Mouse (Mus musculus) midbrain, embryonic 13.5 days (tissue): Measurements from ENCODE around the gene Pik3cg. TPM values are rescaled to one million over a fixed set of nuclear protein-coding genes. Genes with fewer than 3 reads are reported as not detected.

Experiments used
- ATAC-seq: fragments of 200-750 bp; cut with Nextera tagmentation; 2 replicates; pipeline ENCODE4 v1.8.0; 2017; ENCODE audit warnings: mild to moderate bottlenecking, moderate TSS enrichment, moderate library complexity
- H3K27ac ChIP-seq: fragments of 300-500 bp; sonication (generic); 2 replicates; pipeline ENCODE4 v1.5.1; 2015; ENCODE audit warnings: inconsistent platforms, mild to moderate bottlenecking, moderate library complexity
- H3K27me3 ChIP-seq: fragments of 300-500 bp; sonication (generic); 2 replicates; pipeline ENCODE4 v1.6.1; 2015; ENCODE audit warnings: mild to moderate bottlenecking, inconsistent platforms
- H3K36me3 ChIP-seq: fragments of 300-500 bp; sonication (generic); 2 replicates; pipeline ENCODE4 v1.6.1; 2015; ENCODE audit warnings: mild to moderate bottlenecking, inconsistent platforms
- H3K4me1 ChIP-seq: fragments of 300-500 bp; sonication (generic); replicated peaks from 2 replicates; pipeline ENCODE4 v1.6.1; 2015; ENCODE audit warnings: inconsistent platforms
- H3K4me2 ChIP-seq: fragments of 300-500 bp; sonication (generic); replicated peaks from 2 replicates; pipeline ENCODE4 v1.6.1; 2015; ENCODE audit warnings: moderate library complexity, mild to moderate bottlenecking, inconsistent platforms
- H3K4me3 ChIP-seq: fragments of 300-500 bp; sonication (generic); replicated peaks from 2 replicates; pipeline ENCODE4 v1.5.1; 2015; ENCODE audit warnings: mild to moderate bottlenecking, inconsistent platforms
- H3K9ac ChIP-seq: fragments of 300-500 bp; sonication (generic); replicated peaks from 2 replicates; pipeline ENCODE4 v1.6.1; 2015; ENCODE audit warnings: mild to moderate bottlenecking, inconsistent platforms
- H3K9me3 ChIP-seq: fragments of 300-500 bp; sonication (generic); 2 replicates; pipeline ENCODE4 v1.6.1; 2016; ENCODE audit warnings: mild to moderate bottlenecking, inconsistent platforms
- WGBS: fragments of 180-500 bp; shearing (Covaris S2); methylation state at CpG from one replicate; pipeline ENCODE4 v1.1.7; 2015; 5-methylcytosine and 5-hydroxymethylcytosine counted together
- polyA plus RNA-seq: library from polyadenylated mRNA; unstranded; fragments of >200 nt; fragmentation: Nextera tagmentation; extraction: Ambion mirVana; gene quantifications from 2 replicates; pipeline ENCODE4 v1.2.1, GENCODE M21; 2015

Gene Pik3cg
- polyA plus RNA-seq, 1 experiment from 2014 or later: 1.3 TPM

DNA sequence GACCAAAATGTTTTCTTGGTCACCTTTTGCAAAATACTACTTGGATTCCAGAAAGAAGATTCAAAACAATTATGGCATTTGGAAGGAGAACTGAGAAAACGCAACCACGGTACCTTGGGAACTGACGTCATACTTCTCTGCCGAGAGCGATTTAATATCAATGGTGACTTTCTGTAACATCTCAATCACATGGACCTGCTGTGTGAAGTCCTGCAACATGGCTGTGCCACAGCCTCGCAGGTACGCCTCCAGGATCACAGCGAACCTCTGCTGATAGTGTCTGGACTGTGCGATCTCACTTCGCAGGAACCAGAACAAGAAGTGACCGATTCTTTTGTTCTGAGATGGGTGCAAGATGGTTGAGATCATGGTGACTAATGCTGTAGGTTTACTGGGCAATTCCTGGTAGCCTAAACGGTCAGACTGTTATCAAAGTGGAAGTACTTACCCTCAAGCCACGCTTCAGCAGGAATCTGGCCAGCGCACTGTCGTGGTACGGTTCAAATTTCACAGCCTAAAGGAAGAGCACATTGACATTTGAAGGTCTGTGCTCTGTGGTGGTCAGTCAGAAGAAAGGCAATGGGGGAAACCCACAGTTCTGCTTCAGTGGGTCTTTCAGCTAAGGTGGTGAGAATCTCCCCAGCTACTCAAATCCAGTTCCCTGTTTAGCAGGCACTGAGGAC, 7.9 kb downstream of the Pik3cg start:
- ATAC-seq: no peak
- no peak overlapping the region for H3K4me2 ChIP-seq
- no peaks in the 10 kb centered on the region for H3K9me3 ChIP-seq
- H3K27ac ChIP-seq: no peak overlapping the region
- no peaks in the 10 kb centered on the region for H3K36me3 ChIP-seq
- 91% methylated on average over 16 of the region's 16 CpGs for WGBS
- H3K9ac ChIP-seq: no peak overlapping the region
- no peaks in the 10 kb centered on the region for H3K27me3 ChIP-seq
- H3K4me1 ChIP-seq: peaks cover 7% of the 10 kb centered on the region; the same call in 1 of the 2 replicates
- no peak overlapping the region for H3K4me3 ChIP-seq

DNA sequence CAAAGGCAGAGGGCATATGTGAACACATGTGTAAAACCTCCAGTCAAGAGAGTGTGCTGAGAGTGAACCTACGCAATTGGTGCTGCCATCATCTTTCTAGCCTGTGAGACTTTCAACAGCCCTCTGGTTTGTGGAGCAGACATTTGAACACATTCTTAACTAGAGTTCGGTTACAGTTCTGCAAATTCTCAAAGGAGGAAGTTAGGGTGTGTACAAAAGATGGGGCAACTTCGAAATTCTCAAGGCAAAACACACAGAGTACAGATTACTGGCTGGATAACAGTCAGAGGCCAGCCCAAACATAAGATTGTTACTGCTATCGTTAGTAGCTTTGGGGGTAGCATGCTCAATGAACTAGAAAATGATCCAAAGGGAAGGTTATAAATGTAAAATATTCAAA, 9.0 kb downstream of the Pik3cg start:
- no peak for ATAC-seq
- Histone ChIP-seq H3K9me3 (no peaks in the 10 kb centered on the region), H3K27ac (no peak overlapping the region), H3K4me3 (no peak overlapping the region), H3K9ac (no peak overlapping the region), H3K4me1 (peaks cover 7% of the 10 kb centered on the region; the same call in 1 of the 2 replicates), H3K27me3 (no peaks in the 10 kb centered on the region), H3K36me3 (no peaks in the 10 kb centered on the region), H3K4me2 (no peak overlapping the region)
- WGBS: 94% methylated on average over 4 of the region's 4 CpGs

DNA sequence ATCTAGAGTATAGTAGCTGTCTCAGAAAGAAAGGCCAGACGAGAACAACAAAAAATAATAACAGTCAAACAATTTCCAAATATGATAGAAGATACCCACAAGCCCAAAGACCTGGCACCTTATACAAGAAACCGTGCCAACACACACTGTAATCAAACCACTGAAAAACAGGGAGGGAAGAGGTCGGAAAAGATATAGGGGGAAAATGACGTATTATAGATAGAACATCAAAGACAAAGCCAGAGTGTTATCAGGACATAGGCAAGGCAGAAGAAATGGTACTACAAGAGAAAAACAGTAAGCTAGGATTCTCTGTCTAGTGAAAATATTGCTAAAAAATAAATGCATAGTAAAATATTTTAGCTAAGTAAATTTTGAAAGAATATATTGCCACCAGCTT, 10.4 kb downstream of the Pik3cg start:
- H3K27ac ChIP-seq: no peak overlapping the region
- H3K9me3 ChIP-seq: no peaks in the 10 kb centered on the region
- no peak overlapping the region for H3K4me2 ChIP-seq
- H3K4me3 ChIP-seq: no peak overlapping the region
- H3K4me1 ChIP-seq: no peaks in the 10 kb centered on the region
- no peak for ATAC-seq
- no peak overlapping the region for H3K9ac ChIP-seq
- 96% methylated on average over 4 of the region's 4 CpGs for WGBS
- H3K36me3 ChIP-seq: no peaks in the 10 kb centered on the region
- H3K27me3 ChIP-seq: no peaks in the 10 kb centered on the region

DNA sequence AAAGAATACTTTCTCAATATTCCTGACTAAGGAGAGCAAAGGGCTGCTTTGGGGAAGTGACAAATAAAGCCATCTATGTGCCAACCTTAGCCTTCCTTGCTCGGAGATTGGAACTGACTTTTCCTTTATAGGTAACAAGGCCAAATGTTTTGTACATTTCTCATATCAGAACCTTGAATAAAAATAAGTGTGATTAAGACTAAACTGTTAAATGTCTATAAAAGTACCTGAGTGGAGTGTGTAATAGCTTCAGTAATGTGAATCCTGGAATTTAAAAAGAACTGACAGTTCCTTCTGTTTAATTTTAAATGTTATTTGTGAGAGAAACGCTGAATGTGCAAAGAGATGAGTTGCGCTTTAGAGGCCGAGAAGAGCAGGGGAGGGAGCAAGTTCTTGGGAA, 13.5 kb downstream of the Pik3cg start:
- WGBS: 90% methylated on average over 4 of the region's 4 CpGs
- Histone ChIP-seq H3K36me3 (no peaks in the 10 kb centered on the region), H3K27me3 (no peaks in the 10 kb centered on the region), H3K4me3 (no peak overlapping the region), H3K9ac (no peak overlapping the region), H3K9me3 (no peaks in the 10 kb centered on the region), H3K4me2 (no peak overlapping the region), H3K4me1 (no peaks in the 10 kb centered on the region), H3K27ac (no peak overlapping the region)
- ATAC-seq: no peak

DNA sequence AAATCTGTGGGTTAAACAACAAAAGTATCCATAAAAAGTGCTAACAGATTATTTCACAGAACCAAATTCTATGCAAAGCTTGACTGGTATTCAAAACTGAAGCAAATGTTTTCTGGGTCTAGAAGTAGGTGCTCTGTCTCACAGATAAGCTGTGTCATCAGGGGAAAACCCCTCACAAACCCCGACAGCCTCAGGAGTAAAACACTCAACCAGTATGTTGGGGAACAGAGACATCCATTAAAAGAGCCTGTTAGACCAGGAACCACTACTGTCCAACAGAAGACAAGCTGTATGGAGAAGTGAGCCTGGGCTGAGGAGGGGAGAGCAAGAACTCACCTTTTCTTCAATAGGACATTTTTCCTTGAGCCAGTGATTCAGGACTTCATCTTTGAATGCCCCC, 14.1 kb downstream of the Pik3cg start:
- no peak for ATAC-seq
- H3K4me2 ChIP-seq: no peak overlapping the region
- H3K36me3 ChIP-seq: no peaks in the 10 kb centered on the region
- no peaks in the 10 kb centered on the region for H3K27me3 ChIP-seq
- no peak overlapping the region for H3K27ac ChIP-seq
- H3K4me3 ChIP-seq: no peak overlapping the region
- WGBS: 75% methylated on average over 1 of the region's 1 CpGs
- H3K9me3 ChIP-seq: no peaks in the 10 kb centered on the region
- H3K4me1 ChIP-seq: no peaks in the 10 kb centered on the region
- H3K9ac ChIP-seq: no peak overlapping the region

DNA sequence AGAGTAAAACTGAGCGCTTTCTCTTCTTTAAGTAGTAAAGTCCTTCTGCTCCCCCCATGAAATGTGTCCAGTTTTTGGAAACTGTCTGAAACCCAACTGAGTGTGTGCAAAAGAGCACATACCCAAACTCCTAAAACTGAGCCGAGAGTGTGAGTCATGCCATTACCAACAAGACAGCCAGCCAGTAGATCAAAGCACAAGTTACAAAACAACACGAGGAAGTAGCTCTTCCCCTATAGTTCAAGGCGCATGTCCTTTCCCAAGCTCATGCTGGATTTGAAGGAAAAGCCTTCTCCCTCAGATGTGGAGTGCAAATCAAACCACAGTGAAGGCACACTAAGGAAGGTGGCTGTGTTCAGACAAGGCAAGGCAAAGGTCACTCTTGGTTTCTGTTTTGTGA, 17.5 kb downstream of the Pik3cg start:
- WGBS: 89% methylated on average over 4 of the region's 4 CpGs
- H3K36me3 ChIP-seq: no peaks in the 10 kb centered on the region
- H3K9ac ChIP-seq: no peak overlapping the region
- H3K27ac ChIP-seq: no peak overlapping the region
- H3K27me3 ChIP-seq: no peaks in the 10 kb centered on the region
- no peak overlapping the region for H3K4me3 ChIP-seq
- no peak overlapping the region for H3K4me2 ChIP-seq
- no peaks in the 10 kb centered on the region for H3K4me1 ChIP-seq
- ATAC-seq: no peak
- no peaks in the 10 kb centered on the region for H3K9me3 ChIP-seq

DNA sequence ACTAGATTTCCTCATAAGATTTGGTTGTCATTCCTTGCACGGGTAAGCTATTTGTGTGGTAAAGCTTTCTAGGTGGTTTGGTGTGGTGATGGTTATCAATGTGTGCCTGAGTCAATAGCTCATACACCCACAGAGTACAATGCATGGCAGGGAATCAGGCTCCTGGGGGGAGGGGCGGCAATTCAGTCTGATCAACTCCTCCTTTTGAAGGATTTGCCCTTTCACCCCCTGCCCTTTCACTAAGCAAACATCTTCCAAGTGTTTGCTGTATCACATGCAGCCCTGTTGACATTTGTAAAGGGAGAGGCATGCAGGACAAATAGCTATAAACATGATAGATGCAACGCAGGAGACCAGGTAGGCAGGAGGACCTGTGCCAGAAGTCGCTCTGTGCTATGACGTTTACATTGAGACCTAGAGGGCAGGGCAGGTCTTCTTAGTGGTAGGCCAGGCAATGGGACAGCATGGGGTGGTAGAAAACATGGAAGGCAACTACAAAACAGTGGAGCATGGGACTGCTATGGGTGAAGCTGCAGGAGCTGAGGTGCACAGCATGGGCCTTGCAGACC, 20.7 kb downstream of the Pik3cg start:
- no peak overlapping the region for H3K9ac ChIP-seq
- no peaks in the 10 kb centered on the region for H3K9me3 ChIP-seq
- no peaks in the 10 kb centered on the region for H3K27me3 ChIP-seq
- H3K4me2 ChIP-seq: no peak overlapping the region
- H3K36me3 ChIP-seq: no peaks in the 10 kb centered on the region
- 58% methylated on average over 5 of the region's 5 CpGs for WGBS
- H3K27ac ChIP-seq: no peak overlapping the region
- H3K4me3 ChIP-seq: no peak overlapping the region
- H3K4me1 ChIP-seq: no peaks in the 10 kb centered on the region
- ATAC-seq: 0 out of 2 replicates have a peak, but pooled peaks have one; percentile 37

DNA sequence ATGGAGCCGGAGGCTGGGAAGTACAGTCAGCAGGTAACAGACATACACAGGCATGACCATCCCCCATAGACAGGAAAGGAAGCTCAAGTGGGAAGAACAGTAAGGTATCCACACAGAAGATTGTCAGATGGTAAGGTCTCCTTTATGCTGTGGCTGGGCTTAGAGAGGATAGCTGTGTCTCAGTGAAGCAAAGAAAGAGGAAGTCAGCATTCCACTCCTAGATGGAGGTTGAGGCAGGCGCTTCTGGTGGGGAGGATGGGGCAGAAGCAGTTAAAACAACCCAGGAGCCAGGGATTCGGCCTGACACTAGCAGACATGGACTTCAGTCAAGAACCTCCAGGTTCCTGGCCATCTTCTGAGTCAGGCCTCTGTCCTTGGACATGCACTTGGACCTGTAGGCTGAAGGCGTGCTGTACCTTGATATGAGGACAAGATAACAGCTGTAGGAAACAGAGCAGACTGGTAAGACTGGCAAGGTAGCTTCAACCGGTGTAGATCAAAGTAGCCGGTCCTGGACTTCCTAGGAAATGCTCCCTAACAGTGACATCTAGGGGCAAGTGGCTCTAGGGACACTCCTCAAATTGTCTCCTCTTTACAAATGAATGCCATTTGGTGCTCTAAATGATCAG, 21.7 kb downstream of the Pik3cg start:
- H3K4me1 ChIP-seq: no peaks in the 10 kb centered on the region
- ATAC-seq: no peak
- H3K27me3 ChIP-seq: no peaks in the 10 kb centered on the region
- no peak overlapping the region for H3K9ac ChIP-seq
- H3K36me3 ChIP-seq: no peaks in the 10 kb centered on the region
- H3K27ac ChIP-seq: no peak overlapping the region
- H3K4me3 ChIP-seq: no peak overlapping the region
- no peaks in the 10 kb centered on the region for H3K9me3 ChIP-seq
- 89% methylated on average over 6 of the region's 6 CpGs for WGBS
- H3K4me2 ChIP-seq: no peak overlapping the region

DNA sequence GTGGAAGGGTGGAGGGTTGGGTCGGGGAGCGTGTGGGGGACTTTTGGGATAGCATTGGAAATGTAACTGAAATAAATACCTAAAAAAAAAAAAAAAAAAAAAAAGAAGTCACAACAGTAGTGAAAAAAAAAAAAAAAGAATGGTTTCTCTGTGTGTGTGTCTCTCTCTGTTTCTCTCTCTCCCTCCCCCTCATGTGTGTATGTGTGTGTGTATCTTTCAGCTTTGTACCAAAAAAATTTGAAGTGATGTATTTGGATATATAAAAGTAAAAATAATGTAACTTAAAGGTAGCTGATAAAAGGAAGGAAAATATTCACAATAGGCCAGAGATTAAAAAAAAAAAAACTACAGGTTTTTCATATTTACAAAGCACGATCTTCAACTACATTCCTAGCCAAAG, 23.6 kb downstream of the Pik3cg start:
- Histone ChIP-seq H3K27ac (no peak overlapping the region), H3K36me3 (no peaks in the 10 kb centered on the region), H3K4me3 (no peak overlapping the region), H3K27me3 (no peaks in the 10 kb centered on the region), H3K4me1 (no peaks in the 10 kb centered on the region), H3K9ac (no peak overlapping the region), H3K9me3 (no peaks in the 10 kb centered on the region), H3K4me2 (no peak overlapping the region)
- 94% methylated on average over 3 of the region's 3 CpGs for WGBS
- no peak for ATAC-seq

DNA sequence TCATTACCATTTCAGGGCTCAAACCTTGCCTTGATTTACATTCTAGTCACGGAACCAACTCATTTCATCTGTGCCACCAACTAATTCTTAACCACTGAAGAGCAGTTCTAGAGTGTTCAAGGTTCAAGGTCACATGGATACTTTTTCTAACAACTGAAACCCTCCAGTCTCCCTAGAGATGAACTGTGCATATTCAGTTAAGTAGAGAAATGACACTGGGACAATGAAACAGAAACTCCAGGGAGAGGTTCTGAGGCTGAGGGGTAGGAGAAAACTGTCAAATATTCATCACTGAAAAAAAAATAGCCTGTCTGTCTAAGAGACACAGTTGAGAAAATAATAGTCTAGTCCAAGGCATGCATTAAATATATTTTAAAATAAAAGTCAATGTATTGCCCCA, 24.9 kb downstream of the Pik3cg start:
- H3K9me3 ChIP-seq: no peaks in the 10 kb centered on the region
- WGBS: 67% methylated on average over 1 of the region's 1 CpGs
- no peak overlapping the region for H3K4me3 ChIP-seq
- H3K9ac ChIP-seq: no peak overlapping the region
- H3K27me3 ChIP-seq: no peaks in the 10 kb centered on the region
- H3K4me1 ChIP-seq: no peaks in the 10 kb centered on the region
- no peak overlapping the region for H3K4me2 ChIP-seq
- ATAC-seq: no peak
- H3K27ac ChIP-seq: no peak overlapping the region
- H3K36me3 ChIP-seq: no peaks in the 10 kb centered on the region

DNA sequence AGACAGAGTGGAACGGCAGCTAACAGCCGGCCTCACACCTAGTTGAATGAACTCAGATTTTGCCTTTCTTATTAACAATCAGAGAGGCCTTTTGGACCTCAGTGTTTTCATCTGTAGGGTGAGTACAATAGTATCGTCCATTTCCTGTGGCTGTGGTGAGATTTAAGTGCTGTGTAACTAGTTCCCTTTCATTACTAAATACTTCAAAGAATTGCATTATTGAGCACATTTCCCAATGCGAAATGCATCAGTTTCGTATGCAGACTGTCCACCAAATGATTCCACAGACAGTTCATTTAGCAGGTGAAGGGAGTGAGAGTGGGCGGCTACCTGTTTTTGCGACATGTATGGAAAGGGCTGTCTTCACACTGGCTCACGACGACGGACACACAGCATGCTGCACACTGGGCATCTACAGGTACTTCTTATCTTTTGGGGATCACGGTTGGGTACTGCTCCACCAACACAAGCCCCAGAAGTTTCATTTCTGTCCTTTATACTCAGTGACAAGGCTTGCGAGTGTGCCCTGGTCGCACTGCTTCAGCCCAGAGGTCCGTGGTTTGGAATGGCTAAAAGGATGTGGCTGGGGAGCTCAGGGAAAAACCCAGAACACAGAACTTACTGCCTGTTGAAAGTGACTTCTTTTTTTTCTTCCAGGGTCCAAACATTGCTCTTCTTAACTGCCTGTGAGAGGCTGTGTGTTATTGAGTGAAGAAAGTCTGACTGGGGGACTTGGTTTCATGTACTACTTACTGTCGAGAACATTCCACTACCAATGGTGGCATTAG, 25.6 kb downstream of the Pik3cg start:
- no peak overlapping the region for H3K4me3 ChIP-seq
- no peaks in the 10 kb centered on the region for H3K27me3 ChIP-seq
- H3K9me3 ChIP-seq: no peaks in the 10 kb centered on the region
- WGBS: 91% methylated on average over 15 of the region's 15 CpGs
- no peak overlapping the region for H3K27ac ChIP-seq
- no peak overlapping the region for H3K9ac ChIP-seq
- H3K4me1 ChIP-seq: no peaks in the 10 kb centered on the region
- ATAC-seq: no peak
- H3K4me2 ChIP-seq: no peak overlapping the region
- no peaks in the 10 kb centered on the region for H3K36me3 ChIP-seq

DNA sequence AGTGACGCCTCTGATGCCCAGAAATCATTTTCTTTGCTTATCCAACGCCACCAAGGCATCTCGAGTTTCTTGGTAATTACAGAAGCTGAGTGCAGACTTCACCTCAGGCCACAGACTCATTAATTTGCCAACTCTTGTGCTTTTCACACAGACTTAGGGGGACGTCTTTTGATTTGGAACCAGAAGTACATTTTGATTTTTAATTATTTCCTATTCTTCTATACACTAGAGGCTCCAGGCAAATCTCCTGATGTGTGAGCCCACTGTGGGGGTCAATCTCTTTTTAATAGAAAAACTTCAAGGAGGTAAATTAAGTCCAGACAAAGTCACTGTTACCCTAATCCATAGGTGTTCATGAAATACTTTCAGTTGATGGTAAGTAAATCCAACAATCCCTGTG, 26.6 kb downstream of the Pik3cg start:
- WGBS: 56% methylated on average over 4 of the region's 4 CpGs
- Histone ChIP-seq H3K36me3 (no peaks in the 10 kb centered on the region), H3K4me3 (no peak overlapping the region), H3K9ac (no peak overlapping the region), H3K27ac (no peak overlapping the region), H3K4me1 (no peaks in the 10 kb centered on the region), H3K27me3 (no peaks in the 10 kb centered on the region), H3K9me3 (no peaks in the 10 kb centered on the region), H3K4me2 (no peak overlapping the region)
- ATAC-seq: no peak
